Mouse (Mus musculus): ENCODE measurements around the gene Gm10563. TPM values are rescaled to one million over a fixed set of nuclear protein-coding genes. Genes with fewer than 3 reads are reported as not detected.
"Not testable (repeated sequence)": the region's sequence is repeated elsewhere in the genome, so short reads cannot be mapped to it uniquely, and the experiment has no call there.

Gene Gm10563
- total RNA-seq, 2 experiments from 2014 or later: not detected

DNA sequence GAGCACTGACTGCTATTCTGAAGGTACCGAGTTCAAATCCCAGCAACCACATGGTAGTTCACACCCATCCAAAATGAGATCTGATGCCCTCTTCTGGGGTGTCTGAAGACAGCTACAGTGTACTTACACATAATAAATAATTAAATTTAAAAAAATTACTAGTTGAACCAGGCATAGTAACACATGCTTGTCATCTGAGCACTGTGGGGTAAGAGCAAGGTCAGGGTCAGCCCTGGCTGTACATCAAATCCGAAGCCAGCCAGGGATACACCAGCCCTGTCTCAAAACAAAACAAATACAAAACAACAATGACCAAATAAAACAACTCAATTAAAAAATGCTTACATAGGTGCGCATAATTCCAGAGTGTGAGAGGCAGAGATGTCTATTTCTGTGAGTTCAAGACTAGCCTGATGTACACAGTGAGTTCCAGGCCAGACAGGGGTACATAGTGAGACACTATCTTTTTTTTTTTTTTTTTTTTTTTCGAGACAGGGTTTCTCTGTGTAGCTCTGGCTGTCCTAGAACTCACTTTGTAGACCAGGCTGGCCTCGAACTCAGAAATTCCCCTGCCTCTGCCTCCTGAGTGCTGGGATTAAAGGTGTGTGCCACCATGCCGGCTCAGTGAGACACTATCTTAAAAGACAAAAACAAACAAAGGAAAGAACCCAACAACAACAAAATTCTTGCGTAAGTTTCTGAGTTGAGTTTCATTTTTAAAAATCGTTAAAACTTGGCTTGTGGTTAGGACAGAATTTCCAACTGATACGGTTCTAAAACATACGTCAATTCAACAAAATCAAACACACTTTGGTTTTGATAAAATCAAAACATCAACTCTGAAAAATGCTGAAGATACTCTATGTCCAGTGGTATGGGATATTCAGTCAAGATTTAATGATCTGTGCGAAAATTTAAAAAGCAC lies 45.0 kb downstream of the Gm10563 start:
- intact Hi-C loops (cut with DNase I): no loop called here

DNA sequence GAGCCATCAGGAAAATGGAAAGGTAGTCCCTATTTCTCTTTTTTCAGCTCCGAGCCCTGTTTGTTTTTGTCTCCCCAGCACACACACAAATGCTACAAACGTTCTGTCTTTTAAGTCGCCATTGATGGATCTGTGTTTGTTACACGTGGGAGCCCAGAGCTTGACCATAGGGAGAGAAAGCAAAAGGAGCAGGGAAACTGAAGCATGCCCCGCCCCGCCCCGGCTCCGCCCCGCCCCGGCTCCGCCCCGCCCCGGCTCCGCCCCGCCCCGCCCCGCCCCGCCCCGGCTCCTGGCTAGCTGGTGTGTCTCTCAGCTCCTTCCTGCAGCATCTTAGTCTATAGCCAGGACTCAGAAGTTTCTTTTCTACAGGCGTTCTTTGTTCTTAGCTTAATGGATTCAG lies 46.7 kb downstream of the Gm10563 start:
- intact Hi-C loops (cut with DNase I): no loop called here

More for the DNA sequence above, 45.0 kb downstream of the Gm10563 start:
- DNase-seq: no peak

DNA sequence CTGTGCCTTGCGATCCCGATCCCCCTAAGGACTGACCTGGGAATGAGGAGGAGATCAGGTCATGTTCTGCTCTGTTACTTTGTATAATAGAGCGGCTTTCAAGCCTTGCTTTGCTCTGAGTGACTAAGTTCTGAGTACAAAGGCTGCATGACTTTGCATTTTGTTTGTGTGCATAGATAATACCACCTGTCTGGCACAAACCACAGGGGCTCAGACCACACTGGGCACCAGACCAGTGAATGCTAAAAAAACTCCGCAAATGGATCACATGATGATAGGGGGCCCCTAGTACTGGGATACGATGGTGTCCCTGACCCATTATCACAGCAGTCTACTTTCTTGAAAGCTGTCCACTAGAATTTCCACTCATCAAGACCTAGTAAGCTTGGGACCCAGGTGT lies 48.6 kb downstream of the Gm10563 start:
- intact Hi-C loops (cut with DNase I): no loop called here
- DNase-seq: no peak

More for the DNA sequence above, 46.7 kb downstream of the Gm10563 start:
- DNase-seq: no peak

DNA sequence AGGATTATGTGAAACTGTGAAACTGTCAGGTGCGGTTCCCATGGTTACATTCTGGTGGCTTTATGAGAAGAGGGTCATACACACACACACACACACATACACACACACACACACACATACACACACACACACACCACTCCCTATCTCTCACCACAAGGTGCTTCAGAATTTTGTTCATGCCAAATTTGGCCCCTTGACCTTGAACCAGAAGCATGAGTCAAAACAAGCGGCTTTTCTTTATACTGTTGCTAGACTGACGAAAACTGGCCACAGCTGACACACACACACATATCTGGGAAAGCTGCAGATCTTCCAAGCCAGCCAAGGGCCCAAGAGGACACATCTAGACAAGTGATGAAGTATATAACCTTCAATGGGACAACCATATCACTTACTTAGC lies 49.4 kb downstream of the Gm10563 start:
- DNase-seq: no peak
- intact Hi-C loops (cut with DNase I): no loop called here

DNA sequence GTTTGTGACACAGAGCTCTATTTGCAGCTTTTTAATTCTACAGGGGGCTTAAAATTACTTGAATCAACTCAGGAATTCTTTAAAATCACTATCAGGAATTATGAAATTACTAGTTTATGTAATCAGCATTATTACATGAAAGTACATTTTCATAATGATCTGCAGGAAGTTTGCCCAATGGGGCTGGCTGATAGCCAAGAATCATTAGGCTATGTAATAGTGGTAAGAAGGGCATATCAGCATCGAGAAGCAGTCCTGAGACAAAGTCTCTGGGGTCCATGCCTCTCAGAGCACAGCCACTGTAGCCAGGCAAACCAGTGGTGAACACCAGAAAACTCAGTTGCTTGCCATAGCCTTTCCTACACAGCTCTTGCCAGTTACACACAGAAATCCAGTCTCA lies 51.4 kb downstream of the Gm10563 start:
- intact Hi-C loops (cut with DNase I): no loop called here
- DNase-seq: no peak

DNA sequence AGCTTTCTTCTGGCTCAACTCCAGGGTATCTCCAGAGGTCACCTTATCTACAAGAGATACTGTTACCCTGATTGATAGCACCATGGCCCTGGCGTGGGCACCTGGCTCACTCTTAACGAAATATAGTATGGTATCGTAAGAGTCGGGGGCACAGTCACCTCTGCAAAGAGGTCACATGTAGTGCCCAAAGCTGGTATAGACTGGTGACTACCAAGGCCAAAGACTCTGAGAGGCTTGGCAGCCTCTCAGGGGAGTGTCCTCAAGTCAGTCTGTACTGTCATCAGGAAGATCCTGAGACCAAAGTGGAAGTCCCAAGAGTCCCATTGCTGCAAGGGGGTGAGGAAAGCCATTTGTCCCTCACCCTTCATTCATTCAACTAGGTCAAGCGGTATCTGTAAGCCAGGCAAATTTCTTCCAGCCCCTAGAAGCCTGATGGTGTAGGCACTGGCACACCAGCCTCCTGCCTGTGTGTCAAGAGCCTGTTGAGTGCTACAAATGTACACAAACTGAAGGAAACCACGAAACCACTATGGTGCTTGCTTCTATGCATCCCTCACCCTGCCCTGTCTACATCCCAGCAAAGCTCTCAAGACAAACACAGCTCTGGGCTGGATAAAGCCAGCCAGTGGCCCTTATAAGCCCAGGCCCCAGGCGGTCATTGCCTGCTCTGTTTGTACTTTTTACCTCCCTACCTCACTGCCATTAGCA lies 54.0 kb downstream of the Gm10563 start:
- intact Hi-C loops (cut with DNase I): no loop called here

DNA sequence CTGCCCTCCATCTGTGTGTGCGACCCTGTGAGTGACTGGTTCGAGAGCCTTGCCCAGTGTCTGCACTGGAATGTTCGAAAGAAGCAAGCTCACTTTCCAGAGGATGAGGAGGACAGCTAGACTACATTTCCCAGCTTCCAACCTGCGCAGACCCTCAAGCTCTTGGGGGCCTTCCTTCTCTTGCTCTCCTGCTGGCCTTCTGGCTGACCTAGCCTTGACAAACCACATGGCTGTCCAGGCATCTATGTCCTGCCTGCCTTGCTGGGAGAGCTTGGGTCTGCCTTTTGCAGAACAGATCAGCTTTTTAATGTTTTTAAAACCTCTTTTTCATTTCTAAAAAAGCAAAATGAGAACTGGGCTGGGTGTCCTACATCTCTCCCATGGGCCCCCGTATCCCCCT lies 55.9 kb downstream of the Gm10563 start:
- no peak for DNase-seq
- intact Hi-C loops (cut with DNase I): no loop called here

More for the DNA sequence above, 54.0 kb downstream of the Gm10563 start:
- no peak for DNase-seq

DNA sequence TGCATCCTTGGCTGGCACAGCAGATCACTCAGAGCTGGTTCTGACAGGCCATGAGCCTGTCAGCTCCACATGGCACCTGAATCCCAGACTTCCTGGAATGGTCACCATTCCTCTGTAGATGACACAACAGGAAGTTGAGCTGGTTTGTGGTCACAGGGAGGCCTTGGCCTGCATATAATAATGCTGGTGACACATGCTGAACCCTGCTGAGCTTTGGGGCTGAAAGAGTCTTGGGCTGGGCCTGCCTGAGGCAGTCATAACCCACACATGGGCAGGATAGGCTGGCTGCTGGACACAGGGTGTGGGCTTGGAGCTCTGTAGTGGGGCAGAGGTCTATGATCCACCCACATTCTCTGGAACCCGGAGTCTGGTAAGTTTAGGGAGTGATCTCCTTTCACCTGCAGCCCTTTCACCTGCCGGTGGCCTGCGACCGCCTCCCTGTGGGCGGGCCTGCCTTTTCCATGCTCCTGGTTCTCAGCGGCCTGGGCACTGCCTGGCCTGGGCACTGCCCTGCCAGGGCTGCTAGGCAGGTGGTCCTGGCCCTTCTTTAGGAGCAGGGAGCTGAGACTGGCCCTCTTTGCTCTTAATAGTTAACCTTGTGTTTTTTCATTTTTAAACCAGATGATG lies 62.8 kb downstream of the Gm10563 start:
- intact Hi-C loops (cut with DNase I): no loop called here
- DNase-seq: no peak

DNA sequence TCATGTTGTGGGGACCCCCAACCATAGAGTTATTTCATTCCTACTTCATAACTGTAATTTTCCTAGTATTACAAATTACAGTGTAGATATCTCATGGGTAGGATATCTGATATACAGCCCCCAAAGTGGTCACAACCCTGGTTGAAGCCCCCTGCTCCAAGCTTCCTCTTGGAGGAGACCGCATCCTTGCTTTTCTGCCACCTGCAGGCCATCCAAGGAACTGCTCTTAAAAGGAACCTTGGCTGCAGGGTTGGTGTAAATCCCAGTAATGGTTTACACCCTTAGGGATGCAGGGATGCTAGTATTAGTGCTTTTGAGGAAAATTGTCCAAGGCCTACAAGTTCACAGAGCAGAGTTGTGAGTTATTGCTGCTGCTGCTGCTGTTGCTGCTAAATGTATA lies 64.8 kb downstream of the Gm10563 start:
- intact Hi-C loops (cut with DNase I): loop anchor here (2.0 kb wide), 1 partner anchor 100 kb away; no protein-coding TSS in a partner anchor
- peak; percentile 55 for DNase-seq

DNA sequence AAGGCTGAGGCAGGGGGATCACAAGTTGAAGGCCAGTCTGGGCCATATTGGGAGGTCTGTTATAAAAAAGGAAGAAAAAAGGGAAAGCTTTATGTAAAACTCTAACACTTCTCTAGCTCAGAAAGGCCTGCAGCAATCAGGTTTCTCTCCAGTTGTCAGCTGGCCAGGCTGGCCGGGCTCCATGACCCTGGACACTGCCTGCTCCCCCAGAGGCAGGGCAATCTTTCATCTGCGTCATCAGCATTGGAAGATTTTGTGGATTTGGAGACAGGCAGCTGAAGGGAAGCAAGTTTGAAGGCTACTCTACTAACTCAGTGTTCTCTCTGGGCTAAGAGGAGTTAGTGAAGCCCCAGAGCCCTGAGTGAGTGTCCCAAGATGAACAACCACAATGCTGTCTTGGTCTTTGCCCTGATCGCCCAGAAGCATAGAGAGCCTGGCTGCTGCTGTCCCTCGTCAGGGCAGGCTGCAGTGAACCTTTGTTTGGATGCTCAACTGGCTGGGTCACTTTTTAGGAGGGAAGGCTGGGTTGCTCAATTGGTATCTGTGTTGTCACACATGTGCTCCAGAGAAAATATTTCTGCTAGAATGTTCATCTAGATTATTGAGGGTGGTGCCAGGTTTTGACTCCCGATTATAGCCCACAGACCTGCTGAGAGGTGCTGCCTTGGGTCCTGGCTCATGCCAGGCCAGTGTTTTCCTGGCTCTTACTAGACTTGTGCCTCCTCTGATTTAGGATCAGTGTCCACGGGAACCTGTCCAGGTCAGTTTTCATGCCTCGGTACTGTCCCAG lies 66.7 kb downstream of the Gm10563 start:
- no peak for DNase-seq
- intact Hi-C loops (cut with DNase I): no loop called here

DNA sequence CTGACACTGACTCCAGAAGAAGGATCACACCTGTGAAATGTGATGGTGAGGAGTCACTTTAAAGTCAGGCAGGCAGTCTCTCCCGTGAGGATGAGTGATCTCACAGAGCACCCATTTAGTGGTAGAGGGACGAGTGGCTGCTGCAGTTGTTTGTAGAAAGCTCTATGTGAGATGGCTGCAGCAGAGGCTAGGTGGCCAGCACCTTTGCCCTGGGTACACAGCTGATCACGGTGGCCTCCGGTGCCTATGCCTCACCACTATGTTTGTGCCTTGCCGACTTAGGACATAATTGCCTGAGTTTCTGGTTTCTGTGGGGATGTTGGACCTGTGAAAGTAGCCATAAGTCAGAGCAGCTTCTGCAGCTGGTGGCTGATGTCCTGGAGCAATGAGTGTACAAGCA lies 67.5 kb downstream of the Gm10563 start:
- intact Hi-C loops (cut with DNase I): no loop called here
- DNase-seq: no peak

DNA sequence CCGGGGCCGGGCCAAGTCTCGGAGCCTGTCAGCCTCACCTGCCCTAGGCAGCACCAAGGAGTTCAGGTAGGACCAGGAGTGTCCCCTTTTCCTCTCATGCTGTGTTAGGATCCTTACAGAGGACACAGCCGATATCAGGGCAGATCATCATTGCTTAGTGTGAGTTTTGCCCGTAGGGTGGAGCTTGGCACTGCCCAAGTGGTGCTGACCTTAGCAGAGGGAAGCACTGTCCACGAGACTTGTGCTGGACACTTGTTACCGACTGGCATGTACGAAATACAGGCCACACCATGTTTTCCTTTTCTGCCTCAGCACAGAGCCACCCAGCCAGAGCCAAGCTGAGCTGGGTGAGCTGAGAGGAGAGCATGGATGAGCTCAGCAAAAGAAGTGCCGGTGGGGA lies 68.1 kb downstream of the Gm10563 start:
- DNase-seq: no peak
- intact Hi-C loops (cut with DNase I): no loop called here

DNA sequence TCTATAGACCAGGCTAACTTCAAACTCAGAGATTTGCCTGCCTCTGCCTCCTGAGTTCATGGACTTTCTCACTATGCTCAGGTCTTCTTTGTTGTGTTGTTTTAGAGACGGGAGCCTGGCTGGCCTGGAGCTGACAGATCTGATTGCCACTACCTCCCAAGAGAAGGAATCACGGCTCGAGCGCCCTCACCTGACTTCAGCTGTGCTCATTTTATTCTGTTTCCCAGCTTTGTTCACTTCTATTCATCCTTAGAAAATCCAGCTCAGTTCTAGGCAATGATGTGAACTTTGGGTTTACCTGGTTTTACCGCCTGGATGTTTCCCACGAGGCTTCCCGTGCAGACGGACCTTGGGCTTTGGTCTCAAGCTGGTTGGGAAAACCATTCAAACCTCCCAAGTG lies 69.7 kb downstream of the Gm10563 start:
- DNase-seq: no peak
- intact Hi-C loops (cut with DNase I): no loop called here

DNA sequence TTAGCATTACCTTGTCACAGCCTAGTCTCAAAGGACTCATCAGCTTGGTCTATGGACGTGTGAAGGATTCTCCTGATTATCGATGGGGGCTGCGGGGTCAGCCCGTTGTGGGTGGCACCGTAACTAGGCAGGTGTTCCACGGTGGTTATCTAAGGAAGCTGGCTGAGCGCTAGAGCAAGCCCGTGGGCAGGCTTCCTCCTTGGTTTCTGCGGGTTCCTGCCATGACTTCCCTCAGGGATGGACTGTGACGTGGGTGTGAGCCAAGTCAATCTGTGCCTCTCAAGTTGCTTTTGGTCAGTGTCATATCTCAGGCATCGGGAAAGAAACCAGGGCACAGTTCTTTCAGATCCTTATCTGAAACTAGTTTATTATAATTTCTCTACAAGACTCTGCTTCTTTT lies 70.3 kb downstream of the Gm10563 start:
- intact Hi-C loops (cut with DNase I): no loop called here
- no peak for DNase-seq

DNA sequence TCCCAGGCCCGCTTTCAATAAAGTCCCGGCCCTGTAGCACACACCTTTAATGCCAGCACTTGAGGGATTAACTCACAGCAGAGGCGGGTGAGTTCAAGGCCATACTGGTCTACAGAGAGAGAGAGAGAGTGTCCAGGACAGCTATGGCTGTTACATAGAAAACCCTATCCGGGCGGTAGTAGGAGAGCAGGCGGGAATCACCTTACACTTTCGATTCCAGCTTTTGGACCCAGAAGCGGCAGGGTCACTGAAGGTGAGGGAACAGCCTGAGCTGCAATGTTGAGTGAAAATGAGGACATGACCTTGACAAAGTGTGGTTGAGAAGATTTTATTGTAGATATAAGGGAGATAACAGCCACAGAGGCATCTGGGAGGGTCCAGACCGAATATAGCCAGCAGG lies 71.3 kb downstream of the Gm10563 start:
- intact Hi-C loops (cut with DNase I): no loop called here
- DNase-seq: no peak

DNA sequence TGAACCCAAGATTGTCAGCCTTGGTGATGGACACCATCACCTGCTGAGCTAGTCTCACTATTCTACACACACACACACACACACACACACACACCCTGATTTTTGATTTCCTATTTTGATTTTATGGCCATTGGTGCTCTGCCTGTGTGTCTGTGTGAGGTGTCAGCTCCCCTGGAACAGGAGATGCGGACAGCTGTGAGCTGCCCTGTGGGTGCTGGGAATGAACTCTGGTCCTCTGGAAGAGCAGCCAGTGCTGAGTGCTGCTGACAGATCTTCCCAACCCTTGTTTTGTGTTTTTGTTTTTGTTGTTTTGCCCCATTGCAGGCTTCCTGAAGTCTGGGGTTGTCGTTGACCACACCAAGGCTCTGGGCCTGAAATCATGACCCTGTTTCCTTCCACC lies 72.1 kb downstream of the Gm10563 start:
- intact Hi-C loops (cut with DNase I): no loop called here
- no peak for DNase-seq

DNA sequence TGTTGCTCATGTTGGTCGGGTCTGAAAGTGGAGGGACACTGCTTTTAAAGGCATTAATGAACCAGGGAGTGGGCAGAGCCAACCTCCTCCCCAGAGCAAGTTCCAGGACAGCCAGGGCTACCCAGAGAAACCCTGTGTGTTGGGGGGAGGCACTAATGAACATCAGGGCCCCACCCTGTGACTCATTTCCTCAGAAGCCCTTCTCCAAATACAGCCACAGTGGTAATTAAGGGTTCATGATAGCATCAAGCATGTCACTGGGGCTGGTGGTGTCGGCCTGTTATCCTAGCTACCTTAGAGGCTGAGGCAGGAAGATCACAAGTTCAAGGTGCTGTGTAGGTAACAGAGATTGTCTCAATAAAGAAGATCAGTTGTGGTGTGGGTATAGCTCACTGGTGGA lies 73.8 kb downstream of the Gm10563 start:
- no peak for DNase-seq
- intact Hi-C loops (cut with DNase I): no loop called here

DNA sequence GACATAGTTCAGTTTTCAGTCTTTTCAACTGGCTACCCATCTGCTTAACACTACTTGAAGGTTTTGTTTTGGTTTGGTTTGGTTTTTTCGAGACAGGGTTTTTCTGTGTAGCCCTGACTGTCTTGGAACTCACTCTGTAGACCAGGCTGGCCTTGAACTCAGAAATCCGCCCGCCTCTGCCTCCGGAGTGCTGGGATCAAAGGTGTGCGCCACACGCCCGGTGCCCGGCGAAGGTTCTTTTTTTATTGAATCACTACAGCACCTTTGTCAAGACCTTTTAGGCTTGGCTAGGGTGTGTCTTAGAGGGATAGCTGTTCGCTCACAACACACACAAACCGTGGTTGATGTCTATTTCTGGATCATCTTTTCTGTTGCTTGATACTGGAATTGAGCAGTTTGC lies 74.9 kb downstream of the Gm10563 start:
- intact Hi-C loops (cut with DNase I): not testable (repeated sequence)

DNA sequence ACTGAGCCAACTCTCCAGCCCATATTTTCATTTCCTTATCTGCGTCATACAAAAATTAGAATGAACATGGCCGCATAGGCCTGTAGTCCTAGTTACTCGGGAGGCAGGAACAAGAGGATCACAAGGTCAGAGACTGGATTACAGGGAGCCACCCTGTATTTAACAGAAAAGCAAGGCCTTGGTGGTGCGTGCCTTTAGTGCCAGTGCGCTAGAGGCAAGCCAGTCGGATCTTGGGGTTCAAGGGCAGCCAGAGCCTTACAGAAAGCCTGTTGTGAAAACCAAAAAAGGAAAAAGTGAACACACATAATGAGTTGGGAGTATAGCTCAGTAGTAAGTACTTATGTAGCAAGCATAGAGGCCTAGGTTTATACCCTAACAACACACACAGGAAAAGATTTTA lies 75.4 kb downstream of the Gm10563 start:
- intact Hi-C loops (cut with DNase I): no loop called here
- DNase-seq: no peak

More for the DNA sequence above, 74.9 kb downstream of the Gm10563 start:
- DNase-seq: not testable (repeated sequence)

DNA sequence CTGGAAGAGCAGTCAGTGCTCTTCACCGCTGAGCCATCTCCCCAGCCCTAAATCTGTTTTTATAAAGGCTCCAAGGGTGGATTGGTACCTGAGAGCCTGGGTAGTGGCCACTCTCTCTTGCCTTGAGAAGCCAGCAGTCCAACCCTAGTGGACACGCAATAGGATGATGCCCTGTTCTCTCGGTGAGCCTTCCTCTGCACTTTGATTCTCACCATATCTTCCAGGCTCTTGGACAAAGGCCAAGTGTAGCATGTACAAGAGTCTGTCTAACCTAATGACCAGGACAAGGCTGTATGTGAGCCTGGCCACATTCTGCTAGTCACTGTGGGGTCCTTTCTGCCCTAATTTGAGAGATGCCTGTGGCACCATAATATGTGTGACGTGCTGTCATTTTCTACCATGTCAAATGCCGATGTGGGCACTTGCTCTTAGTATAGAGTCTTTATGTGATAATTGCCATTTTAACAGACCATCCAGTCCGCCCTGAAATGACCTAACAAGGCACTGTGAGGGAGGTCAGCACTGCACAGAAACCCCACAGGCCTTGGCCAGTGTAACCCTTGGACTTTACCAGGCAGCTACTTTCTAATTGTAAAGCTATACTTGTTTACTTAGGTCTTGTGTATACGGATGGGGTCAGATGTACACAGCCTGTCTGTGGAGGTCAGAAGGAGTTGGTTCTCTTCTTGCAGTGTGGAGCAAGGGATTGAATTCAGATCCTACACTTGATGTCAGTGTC lies 76.4 kb downstream of the Gm10563 start:
- DNase-seq: no peak
- intact Hi-C loops (cut with DNase I): no loop called here
